Mouse (Mus musculus) hindbrain, embryonic 16.5 days (tissue): ENCODE measurements around the gene Kank1. TPM values are rescaled to one million over a fixed set of nuclear protein-coding genes. Genes with fewer than 3 reads are reported as not detected.

Experiments used
- ATAC-seq: fragments of 200-750 bp; cut with Nextera tagmentation; 2 replicates; pipeline ENCODE4 v1.8.0; 2017; ENCODE audit warnings: moderate TSS enrichment, moderate library complexity
- H3K27ac ChIP-seq: fragments of 300-500 bp; sonication (generic); 2 replicates; pipeline ENCODE4 v1.5.1; 2014; ENCODE audit warnings: low read depth, mild to moderate bottlenecking, control low read depth, low read length, moderate library complexity
- H3K27me3 ChIP-seq: fragments of 300-500 bp; sonication (generic); replicated peaks from 2 replicates; pipeline ENCODE4 v1.6.1; 2014; ENCODE audit warnings: low read length; ENCODE audit not compliant: control insufficient read depth, insufficient read depth
- H3K36me3 ChIP-seq: fragments of 300-500 bp; sonication (generic); 2 replicates; pipeline ENCODE4 v1.6.1; 2014; ENCODE audit warnings: mild to moderate bottlenecking, low read length, moderate library complexity, mixed read lengths; ENCODE audit not compliant: control insufficient read depth, insufficient read depth
- H3K4me1 ChIP-seq: fragments of 300-500 bp; sonication (generic); 2 replicates; pipeline ENCODE4 v1.6.1; 2014; ENCODE audit warnings: low read depth, low read length; ENCODE audit not compliant: control insufficient read depth, insufficient read depth
- H3K4me2 ChIP-seq: fragments of 300-500 bp; sonication (generic); 2 replicates; pipeline ENCODE4 v1.6.1; 2014; ENCODE audit warnings: mild to moderate bottlenecking, low read length, control low read depth, moderate library complexity
- H3K4me3 ChIP-seq: fragments of 300-500 bp; sonication (generic); 2 replicates; pipeline ENCODE4 v1.5.1; 2014; ENCODE audit warnings: mild to moderate bottlenecking, low read length, control low read depth, moderate library complexity
- H3K9ac ChIP-seq: fragments of 300-500 bp; sonication (generic); 2 replicates; pipeline ENCODE4 v1.6.1; 2014; ENCODE audit warnings: low read depth, mild to moderate bottlenecking, control low read depth, low read length, moderate library complexity
- H3K9me3 ChIP-seq: fragments of 300-500 bp; sonication (generic); 2 replicates; pipeline ENCODE4 v1.6.1; 2014; ENCODE audit warnings: mild to moderate bottlenecking, low read length, moderate library complexity; ENCODE audit not compliant: control insufficient read depth
- WGBS: fragments of 180-500 bp; shearing (Covaris S2); extraction: QIAGEN DNeasy Blood & Tissue Kit; methylation state at CpG from one replicate; pipeline ENCODE4 v1.1.7; 2014; 5-methylcytosine and 5-hydroxymethylcytosine counted together
- polyA plus RNA-seq: library from polyadenylated mRNA; unstranded; fragments of >200 nt; fragmentation: Nextera tagmentation; extraction: Ambion mirVana; gene quantifications from 2 replicates; pipeline ENCODE4 v1.2.1, GENCODE M21; 2015

Kank1 gene
- 13.2 and 14.4 TPM in 2 replicates for polyA plus RNA-seq

DNA sequence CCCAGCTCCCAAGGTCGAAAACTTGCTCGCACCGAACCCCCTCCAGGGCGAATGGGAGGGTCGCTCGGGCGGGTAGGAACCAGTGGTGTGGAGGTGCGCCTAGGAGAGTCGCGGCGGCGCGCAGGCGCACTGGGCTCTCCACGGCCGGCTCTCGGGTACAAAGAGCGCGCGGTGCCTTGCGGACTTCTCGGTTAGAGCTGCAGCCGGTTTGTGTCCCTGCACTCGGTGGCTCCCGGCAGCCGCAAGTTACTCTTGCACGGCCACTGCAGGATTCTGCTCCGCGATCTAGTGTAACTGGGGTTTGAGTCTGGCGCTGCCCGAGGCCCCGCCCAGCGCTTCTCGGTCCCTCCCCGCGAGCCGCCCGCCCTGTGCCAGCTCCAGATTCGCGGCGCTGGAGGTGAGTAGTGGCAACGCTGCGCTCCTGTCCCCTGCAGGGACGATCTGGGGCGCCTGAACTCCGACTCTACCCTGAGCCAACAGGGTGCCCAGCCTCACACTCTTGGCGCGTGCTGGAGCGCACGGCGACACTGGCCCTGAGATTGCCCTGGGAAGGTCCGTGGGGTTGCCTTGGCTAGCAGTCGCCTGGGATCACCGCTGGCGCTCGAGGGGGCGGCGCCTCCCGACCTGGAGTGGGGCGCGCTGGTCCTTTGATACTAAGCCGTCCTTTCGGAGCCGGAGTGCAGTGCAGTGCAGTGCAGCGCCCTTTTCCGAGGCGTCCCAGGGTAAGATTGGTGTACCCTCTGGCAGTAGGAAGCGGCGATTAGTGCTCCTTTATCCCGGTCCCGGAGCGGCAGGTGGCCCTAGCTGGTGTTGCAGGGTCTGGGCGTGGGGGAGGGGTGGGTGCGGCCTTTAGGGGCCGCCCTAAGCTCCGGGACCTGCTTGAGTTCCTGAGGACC lies at the start of gene Kank1:
TSS of gene Kank1 (plus strand) at position 380 of the 896 bp plus-strand sequence.
- peak within 1 kb of the TSS; percentile 54; the same call in 1 of the 2 replicates for H3K27ac ChIP-seq
- ATAC-seq: peak; percentile 90
- H3K27me3 ChIP-seq: peaks cover 8% of the 10 kb centered on the region
- no peaks in the 10 kb centered on the region for H3K36me3 ChIP-seq
- peak within 1 kb of the TSS; percentile 99 for H3K4me2 ChIP-seq
- H3K9ac ChIP-seq: peak within 1 kb of the TSS; percentile 73
- no peaks in the 10 kb centered on the region for H3K9me3 ChIP-seq
- peak within 1 kb of the TSS; percentile 81 for H3K4me3 ChIP-seq
- WGBS: 0% methylated on average over 74 of the region's 76 CpGs
- peaks cover 12% of the 10 kb centered on the region for H3K4me1 ChIP-seq

DNA sequence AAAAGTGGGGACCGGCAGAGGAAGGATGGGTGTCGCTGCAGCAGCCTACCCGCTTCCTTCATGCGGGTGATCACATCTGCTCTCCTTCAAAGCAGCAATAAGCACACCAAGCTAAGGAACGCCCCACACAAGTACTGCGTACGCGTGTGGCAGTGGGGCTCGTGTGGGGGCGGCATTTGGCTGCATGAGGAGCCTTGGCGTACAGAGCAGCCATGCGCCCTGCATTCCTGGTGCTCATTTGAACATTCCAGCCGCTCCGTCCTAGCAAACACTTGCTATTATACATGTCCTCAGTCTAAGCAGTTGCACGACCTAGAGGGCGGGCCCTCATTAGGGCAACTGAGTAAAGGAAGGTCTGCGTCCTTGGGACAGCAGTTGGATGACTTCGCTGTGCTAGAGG lies 49.1 kb upstream of the Kank1 start:
- 77% methylated on average over 18 of the region's 18 CpGs for WGBS
- no peaks in the 10 kb centered on the region for H3K9me3 ChIP-seq
- H3K36me3 ChIP-seq: no peaks in the 10 kb centered on the region
- H3K4me3 ChIP-seq: no peak overlapping the region
- H3K9ac ChIP-seq: no peak overlapping the region
- no peak overlapping the region for H3K4me2 ChIP-seq
- no peak overlapping the region for H3K27ac ChIP-seq
- no peak for ATAC-seq
- no peaks in the 10 kb centered on the region for H3K4me1 ChIP-seq
- no peaks in the 10 kb centered on the region for H3K27me3 ChIP-seq

DNA sequence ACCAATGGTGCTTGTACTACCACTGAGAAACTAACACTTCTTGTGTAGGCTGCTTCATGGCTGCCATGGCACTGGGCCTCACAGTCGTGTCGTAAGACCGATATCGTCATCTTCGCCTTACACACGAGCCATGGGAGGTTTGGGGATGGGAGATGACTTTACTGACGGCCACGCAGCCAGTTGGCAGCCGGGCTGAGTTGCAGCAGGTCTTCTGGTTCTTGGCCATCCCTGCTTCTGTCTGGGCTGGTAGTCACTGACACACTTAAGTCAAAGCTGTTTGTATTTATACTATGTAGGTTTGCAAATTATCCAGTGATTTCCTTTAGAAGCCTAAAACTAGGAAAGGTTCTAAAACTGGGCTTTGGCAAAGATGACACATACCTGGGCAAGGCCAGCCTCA lies 43.0 kb upstream of the Kank1 start:
- Histone ChIP-seq H3K9me3 (no peaks in the 10 kb centered on the region), H3K27me3 (no peaks in the 10 kb centered on the region), H3K4me3 (no peak overlapping the region), H3K36me3 (no peaks in the 10 kb centered on the region), H3K27ac (no peak overlapping the region), H3K4me1 (no peaks in the 10 kb centered on the region), H3K9ac (no peak overlapping the region), H3K4me2 (no peak overlapping the region)
- ATAC-seq: no peak
- WGBS: 96% methylated on average over 9 of the region's 9 CpGs

DNA sequence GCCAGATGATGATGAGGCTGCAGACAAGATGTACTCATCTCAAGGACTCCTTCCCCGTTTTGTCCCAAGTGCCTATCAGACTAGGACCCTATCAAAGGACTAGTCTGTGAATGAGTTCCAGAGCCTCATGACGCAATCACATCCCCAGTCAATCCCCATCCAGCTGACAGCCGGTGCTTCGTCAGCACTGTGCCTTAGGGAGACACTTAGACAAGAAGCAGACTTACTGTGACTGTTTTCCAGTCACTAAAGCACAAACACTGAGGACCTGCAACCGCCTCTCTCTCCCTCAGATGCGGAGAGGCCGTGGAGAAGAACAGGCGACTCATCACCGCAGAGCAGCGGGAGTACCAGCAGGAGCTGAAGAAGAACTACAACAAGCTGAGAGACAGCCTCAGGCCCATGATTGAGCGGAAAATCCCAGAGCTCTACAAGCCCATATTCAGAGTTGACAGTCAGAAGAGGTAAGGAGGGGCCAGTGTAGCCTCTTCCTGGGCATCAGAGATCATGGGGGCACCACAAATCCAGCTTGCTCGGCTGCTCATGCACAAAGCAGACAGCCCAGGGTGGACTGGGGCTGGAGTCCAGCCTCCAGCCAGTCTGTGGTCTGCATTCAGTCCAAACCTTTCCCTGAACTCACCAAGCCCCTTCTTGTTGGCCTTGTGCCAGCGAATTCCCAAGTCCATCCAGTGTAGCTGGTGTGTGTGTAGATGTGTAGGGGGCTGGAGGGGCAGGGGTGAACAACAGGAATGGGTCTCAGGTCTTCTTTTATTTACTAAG lies 36.5 kb upstream of the Kank1 start:
- no peak overlapping the region for H3K4me3 ChIP-seq
- no peaks in the 10 kb centered on the region for H3K36me3 ChIP-seq
- no peak overlapping the region for H3K4me2 ChIP-seq
- no peak overlapping the region for H3K9ac ChIP-seq
- no peaks in the 10 kb centered on the region for H3K27me3 ChIP-seq
- H3K9me3 ChIP-seq: no peaks in the 10 kb centered on the region
- WGBS: 69% methylated on average over 13 of the region's 13 CpGs
- ATAC-seq: no peak; the same call in 1 of the 2 replicates
- no peaks in the 10 kb centered on the region for H3K4me1 ChIP-seq
- H3K27ac ChIP-seq: no peak overlapping the region

GRCm38 (mm10) chr19:25203077-25203476 lies 33.7 kb upstream of the Kank1 start:
- Histone ChIP-seq H3K36me3 (no peaks in the 10 kb centered on the region), H3K9me3 (no peaks in the 10 kb centered on the region), H3K4me3 (no peak overlapping the region), H3K27me3 (no peaks in the 10 kb centered on the region; the same call in 1 of the 2 replicates), H3K4me2 (no peak overlapping the region), H3K27ac (no peak overlapping the region), H3K4me1 (peaks cover 6% of the 10 kb centered on the region), H3K9ac (no peak overlapping the region)
- no peak for ATAC-seq
- 87% methylated on average over 12 of the region's 12 CpGs for WGBS

DNA sequence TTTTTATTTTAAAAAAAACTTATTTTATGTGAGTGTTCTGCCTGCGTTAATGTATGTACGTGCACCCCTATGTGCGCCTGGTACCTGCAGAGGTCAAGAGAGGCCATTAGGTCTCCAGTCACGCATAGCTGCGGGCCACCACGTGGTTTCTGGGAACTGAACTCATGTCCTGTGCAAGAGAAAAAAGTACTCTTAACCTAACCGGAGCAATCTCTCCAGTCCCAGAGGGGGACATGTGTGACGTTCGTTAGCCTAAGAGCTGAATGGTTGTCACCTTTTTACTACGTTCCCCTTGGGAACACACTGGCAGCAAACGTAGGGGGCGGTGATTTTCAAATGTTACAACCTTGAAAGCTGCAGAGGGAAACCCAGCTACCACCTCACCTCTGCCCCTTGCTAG lies 29.8 kb upstream of the Kank1 start:
- Histone ChIP-seq H3K4me3 (no peak overlapping the region), H3K4me1 (peaks cover 10% of the 10 kb centered on the region), H3K27ac (no peak overlapping the region), H3K4me2 (no peak overlapping the region), H3K9me3 (no peaks in the 10 kb centered on the region), H3K9ac (no peak overlapping the region), H3K36me3 (no peaks in the 10 kb centered on the region), H3K27me3 (peaks cover 2% of the 10 kb centered on the region)
- no peak for ATAC-seq
- 65% methylated on average over 12 of the region's 12 CpGs for WGBS

DNA sequence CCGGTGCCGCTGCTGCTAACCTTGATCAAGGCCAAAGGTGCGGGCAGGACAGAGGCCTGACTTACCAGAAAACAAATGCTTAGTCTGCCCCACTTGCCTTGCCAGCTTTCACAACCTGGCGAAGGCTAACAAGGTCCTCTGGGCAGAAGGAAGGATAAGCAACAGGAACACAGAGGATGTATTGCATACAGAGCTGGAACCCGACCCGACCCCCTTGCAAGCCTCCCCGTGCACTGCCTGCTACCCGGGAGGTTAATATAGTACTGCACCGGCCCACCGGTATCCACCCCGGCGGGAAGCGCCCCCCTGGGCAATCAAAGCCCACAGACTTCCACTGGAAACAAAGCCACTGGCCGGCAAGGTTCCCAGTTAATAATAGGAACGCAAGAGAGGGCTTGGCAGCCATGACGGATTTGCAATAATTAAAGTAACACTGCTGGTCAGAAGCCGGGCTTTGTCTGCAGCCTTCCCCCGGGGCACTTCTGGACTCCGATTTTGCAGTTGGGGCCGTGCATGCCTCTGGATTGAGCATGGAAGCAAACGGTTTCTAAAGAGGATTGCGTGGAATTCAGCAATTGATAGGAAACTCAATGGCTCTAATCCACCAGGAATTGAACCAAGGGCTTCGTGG lies 28.9 kb upstream of the Kank1 start:
- WGBS: 7% methylated on average over 23 of the region's 23 CpGs
- Histone ChIP-seq H3K4me1 (peaks cover 10% of the 10 kb centered on the region), H3K36me3 (no peaks in the 10 kb centered on the region), H3K9ac (peak overlapping the region; percentile 47), H3K27me3 (peaks cover 2% of the 10 kb centered on the region), H3K27ac (no peak overlapping the region), H3K9me3 (no peaks in the 10 kb centered on the region), H3K4me2 (peak overlapping the region; percentile 37), H3K4me3 (peak overlapping the region; percentile 17; the same call in 1 of the 2 replicates)
- no peak for ATAC-seq

DNA sequence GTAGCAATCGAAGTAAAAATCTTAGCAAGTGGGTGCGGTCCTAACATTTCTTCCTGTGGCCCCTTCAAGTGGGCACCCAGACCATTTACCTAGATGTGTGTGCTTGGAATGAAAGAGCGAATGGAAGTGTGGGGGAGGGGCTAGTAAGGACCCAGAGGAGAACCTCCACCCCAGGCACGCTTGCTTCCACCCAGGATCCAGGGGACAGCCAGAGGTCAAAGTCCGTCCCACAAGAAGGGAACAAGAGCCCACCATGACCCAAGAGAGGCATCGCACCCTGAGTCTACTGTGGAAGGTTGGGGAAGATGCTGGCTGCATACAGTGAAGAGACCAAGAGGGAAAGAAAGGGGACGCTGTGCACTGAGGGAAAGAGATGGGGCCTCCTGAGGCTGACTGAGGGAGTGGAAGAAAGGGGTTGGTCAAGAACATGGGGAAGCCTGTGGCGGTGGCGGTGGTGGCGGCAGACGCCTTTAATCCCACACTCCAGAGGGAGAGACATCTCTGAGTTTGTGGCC lies 28.1 kb upstream of the Kank1 start:
- Histone ChIP-seq H3K4me3 (no peak overlapping the region), H3K36me3 (no peaks in the 10 kb centered on the region), H3K9ac (no peak overlapping the region), H3K27ac (no peak overlapping the region), H3K4me2 (peak overlapping the region; percentile 37), H3K4me1 (peaks cover 10% of the 10 kb centered on the region), H3K9me3 (no peaks in the 10 kb centered on the region), H3K27me3 (peaks cover 2% of the 10 kb centered on the region)
- ATAC-seq: no peak
- 65% methylated on average over 11 of the region's 11 CpGs for WGBS
